Mouse (Mus musculus) gastrocnemius, postnatal 10 days (tissue): ENCODE results near the gene Fam90a1b. TPM values are rescaled to one million over a fixed set of nuclear protein-coding genes. Genes with fewer than 3 reads are reported as not detected.
"Not testable (repeated sequence)": the region's sequence is repeated elsewhere in the genome, so short reads cannot be mapped to it uniquely, and the experiment has no call there.

Source experiments
- DNase-seq: peaks from one replicate; pipeline ENCODE4 v3.0.0; 2021; ENCODE audit warnings: mixed read lengths
- long read RNA-seq, 2 experiments: library from polyadenylated mRNA; stranded (forward); transcript quantifications; one replicate each; pipeline ENCODE4 v2.0.0; 2021
- microRNA-seq, 2 experiments: library from miRNA; unstranded; fragments of <30 nt; microRNA quantifications; one replicate each; pipeline ENCODE4 v1.2.0; 2021
- total RNA-seq, 2 experiments: library from RNA; stranded (reverse); gene quantifications; 2 replicates each; pipeline ENCODE4 v1.2.3; 2021

Fam90a1b gene
- total RNA-seq, result under 1 TPM in 1 of 2 experiments, not detected in 1; 0.14 TPM
- long read RNA-seq, experiment 1, result 0 reads
- long read RNA-seq, experiment 2, result 0 reads

GRCm38 (mm10) chrX:94366670-94367241 is at the start of gene Fam90a1b, which contains the start of gene Apoo:
TSS of gene Fam90a1b (minus strand) at chrX:94366777.
TSS of gene Apoo (plus strand) at chrX:94367117.
- peak; percentile 92 for DNase-seq

- DNase-seq, result no peak
Observed at GRCm38 (mm10) chrX:94408975-94409374, 42.4 kb upstream of the Fam90a1b start.

GRCm38 (mm10) chrX:94378734-94379133 is 12.2 kb upstream of the Fam90a1b start:
- no peak for DNase-seq

GRCm38 (mm10) chrX:94367248-94367647 is 671 bp upstream of the Fam90a1b start:
- DNase-seq, result peak; percentile 18

GRCm38 (mm10) chrX:94366029-94366428 is 548 bp downstream of the Fam90a1b start:
- no peak for DNase-seq

- DNase-seq, result no peak
Observed at GRCm38 (mm10) chrX:94365381-94365925, 1.1 kb downstream of the Fam90a1b start.

- DNase-seq, result not testable (repeated sequence)
Observed at GRCm38 (mm10) chrX:94343638-94344037, 22.9 kb downstream of the Fam90a1b start.

GRCm38 (mm10) chrX:94321036-94321902 is 45.3 kb downstream of the Fam90a1b start:
- DNase-seq, result no peak

Small RNAs within 50 kb of the gene (microRNA-seq; reads per million reads assigned to microRNA genes)
- 0 reads per million in 2 experiments for gene Gm44477

Other genes starting within 250 kb of the Fam90a1b start
- 10 to 100 TPM; 25.5 to 27.3 TPM for gene Zfx, start 243.1 kb downstream of the Fam90a1b start, total RNA-seq
- 100 to 1,000 TPM in 1 of 2 experiments, 10 to 100 TPM in 1; 94.5 to 142 TPM for gene Eif2s3x, start 153.9 kb downstream of the Fam90a1b start, total RNA-seq
- gene Klhl15, start 132.2 kb downstream of the Fam90a1b start, total RNA-seq, result 10 to 100 TPM in 1 of 2 experiments, 1 to 10 TPM in 1; 4.6 to 11.1 TPM
- 100 to 1,000 TPM; 122 to 171 TPM for gene Apoo, start 340 bp upstream of the Fam90a1b start, total RNA-seq
- 100 to 1,000 TPM; 117 to 146 TPM for gene Maged1, start 175.4 kb upstream of the Fam90a1b start, total RNA-seq